Mouse (Mus musculus) Patski (cell line): Measurements from ENCODE around the gene Gsg1l. TPM values are rescaled to one million over a fixed set of nuclear protein-coding genes. Genes with fewer than 3 reads are reported as not detected.
A peak's percentile ranks its signal among the peaks of the same experiment; 100 is the strongest.

ENCODE experiments used
- ATAC-seq: fragments of 100-300 bp; one replicate; pipeline ENCODE4 v1.8.0; 2021
- CTCF ChIA-PET: fragments of 350-600 bp; sonication (Branson Sonifier 250); formaldehyde crosslinking; loops from one replicate; lab custom pipeline; 2022; ENCODE audit warnings: inconsistent platforms; lab: Charles Lee
- POLR2A ChIA-PET: fragments of 350-600 bp; sonication (Branson Sonifier 250); formaldehyde crosslinking; loops from one replicate; lab custom pipeline; 2022; ENCODE audit warnings: antibody characterized with exemption, inconsistent platforms; lab: Charles Lee
- DNase-seq: peaks from one replicate; pipeline ENCODE4 v3.0.0-alpha.2; 2011; ENCODE audit warnings: low read depth, low spot score
- H3K27me3 ChIP-seq: fragments of 371-371 bp; one replicate; pipeline ENCODE4 v1.5.1; 2021
- CTCF ChIP-seq: fragments of 100-300 bp; IDR thresholded peaks from one replicate; pipeline ENCODE4 v1.5.1; 2021
- in situ Hi-C: fragments of 300-500 bp; cut with MboI; formaldehyde crosslinking; loops from 3 replicates; pipeline ENCODE4 v1.11.1; 2018; ENCODE audit warnings: low pct_unique_long_range_greater_than_20kb, mixed read lengths
- polyA plus RNA-seq: library from polyadenylated mRNA; unstranded; gene quantifications from one replicate; pipeline ENCODE4 v1.2.3, GENCODE M21; 2021

The Gsg1l gene
- polyA plus RNA-seq, 1 experiment from 2014 or later, result not detected

DNA sequence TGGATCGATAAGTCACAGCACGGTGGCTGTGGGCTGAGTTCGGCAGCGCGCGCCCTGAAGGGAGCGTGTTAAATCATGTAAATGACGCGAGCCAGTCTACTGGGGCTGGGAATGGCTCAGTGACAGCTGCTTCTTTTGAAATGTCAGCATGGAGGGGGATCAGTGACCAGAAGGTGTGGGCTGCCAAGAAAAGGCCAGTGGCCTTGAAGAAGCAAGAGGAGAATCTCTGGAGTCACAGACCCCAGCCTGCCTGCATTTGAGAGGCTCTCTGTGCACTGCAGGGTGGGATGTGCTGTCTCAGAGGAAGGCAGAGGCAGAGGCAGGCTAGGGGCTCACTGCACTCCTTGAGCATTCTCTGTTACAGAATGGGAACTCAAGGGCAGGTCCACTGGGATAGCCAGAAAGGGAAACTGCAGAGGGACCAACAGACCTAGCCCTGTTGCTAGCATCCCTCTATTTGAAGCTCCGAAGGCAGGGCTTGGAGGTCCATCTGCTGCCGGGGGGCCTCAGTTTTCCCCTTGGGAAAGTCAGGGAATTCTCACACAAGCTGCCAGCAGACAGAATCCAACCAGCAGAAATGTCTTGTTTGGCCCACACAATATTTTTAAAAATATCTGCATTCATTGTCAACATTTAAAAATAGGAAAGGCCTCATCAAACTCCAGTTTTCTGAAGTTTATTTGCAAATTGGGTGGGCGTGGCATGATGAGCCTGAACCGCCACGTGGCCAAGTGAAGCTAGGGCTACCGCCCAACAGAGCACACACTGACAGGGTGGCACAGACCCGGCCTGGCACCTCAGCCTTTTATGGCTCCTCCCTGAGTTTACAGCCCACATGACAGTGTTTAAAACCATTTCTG is 115.6 kb downstream of the Gsg1l start:
- in situ Hi-C loops, result no loop called here
- POLR2A ChIA-PET, result no interaction called here
- TF ChIP-seq CTCF, result no peak
- CTCF ChIA-PET, result interaction anchor here (1.1 kb wide), 1 partner anchor 21 kb away, joined by 3 read pairs; no protein-coding TSS in a partner anchor
- DNase-seq, result no peak
- H3K27me3 ChIP-seq, result no peaks in the 10 kb centered on the region
- no peak for ATAC-seq

DNA sequence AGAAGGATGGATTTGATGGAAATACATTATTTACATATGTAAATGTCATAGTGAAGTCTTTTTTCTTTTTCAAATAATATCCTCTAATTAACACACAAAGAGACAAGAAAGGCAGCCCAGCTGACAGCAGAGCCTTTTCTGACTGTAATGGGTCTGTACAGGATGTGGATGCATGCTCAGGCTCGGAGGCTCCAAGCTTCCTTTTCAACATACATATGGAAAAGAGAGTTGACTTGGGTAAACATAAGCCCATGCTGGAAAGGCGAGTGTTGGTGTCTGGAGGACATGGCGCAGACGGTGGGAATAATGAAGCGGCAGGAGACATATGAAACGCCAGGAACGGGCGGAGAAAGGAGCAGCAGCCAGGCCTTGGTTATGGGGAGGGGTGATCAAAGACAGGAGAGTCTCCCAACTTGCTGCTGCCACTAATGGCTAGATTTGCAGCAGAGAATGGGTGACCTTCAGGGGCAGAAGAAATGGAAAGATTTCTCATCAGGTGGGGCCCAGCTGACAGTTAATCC is 118.1 kb downstream of the Gsg1l start:
- POLR2A ChIA-PET, result no interaction called here
- no peak for TF ChIP-seq CTCF
- DNase-seq (no peak), ATAC-seq (no peak)
- in situ Hi-C loops, result no loop called here
- CTCF ChIA-PET, result no interaction called here
- no peaks in the 10 kb centered on the region for H3K27me3 ChIP-seq

GRCm38 (mm10) chr7:125959294-125960048 is 122.7 kb downstream of the Gsg1l start:
- no peak for ATAC-seq
- ChIA-PET POLR2A (no interaction called here), CTCF (no interaction called here)
- no peaks in the 10 kb centered on the region for H3K27me3 ChIP-seq
- TF ChIP-seq CTCF, result no peak
- no peak for DNase-seq
- in situ Hi-C loops, result no loop called here

DNA sequence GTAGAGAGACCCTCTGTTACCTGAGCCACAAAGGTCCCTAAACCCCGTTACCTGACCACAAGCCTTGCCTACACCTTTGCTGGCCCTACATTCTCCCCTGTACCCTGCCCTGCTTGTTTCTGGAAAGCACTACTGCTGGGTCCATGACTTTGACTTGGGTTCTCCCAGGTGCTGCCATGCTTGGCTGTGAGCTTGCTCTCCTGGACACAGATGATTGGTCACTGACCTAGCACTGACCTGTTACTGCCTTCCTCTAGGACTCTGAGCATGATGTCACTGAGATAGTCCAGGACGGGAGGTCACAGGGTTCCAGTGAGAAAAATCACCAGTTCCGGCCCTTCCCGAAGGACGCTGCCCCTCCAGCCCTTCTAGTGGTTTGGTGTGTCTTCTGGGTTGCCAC is 123.4 kb downstream of the Gsg1l start:
- H3K27me3 ChIP-seq, result no peaks in the 10 kb centered on the region
- ChIA-PET POLR2A (no interaction called here), CTCF (no interaction called here)
- in situ Hi-C loops, result no loop called here
- no peak for DNase-seq
- TF ChIP-seq CTCF, result no peak
- ATAC-seq, result no peak

DNA sequence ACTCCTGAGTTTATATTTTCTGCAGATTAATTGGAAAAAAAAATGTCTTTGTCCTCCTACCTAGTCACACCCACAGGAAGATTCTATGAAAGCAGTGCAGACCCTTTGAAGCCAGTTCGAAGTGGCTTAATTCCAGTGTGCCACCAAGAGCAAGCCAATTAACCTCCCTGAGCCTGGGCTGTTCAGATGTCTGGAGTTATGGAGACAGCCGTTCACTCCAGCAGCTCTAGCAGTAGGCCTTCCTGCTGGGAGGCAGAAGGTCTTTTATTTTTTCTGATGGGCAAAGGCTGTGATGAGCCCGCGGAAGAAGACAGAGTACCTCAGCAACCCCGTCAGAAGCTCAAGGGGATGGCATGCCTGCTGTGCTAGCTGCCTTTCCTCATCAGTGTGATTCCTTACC is 127.2 kb downstream of the Gsg1l start:
- CTCF ChIA-PET, result no interaction called here
- in situ Hi-C loops, result no loop called here
- H3K27me3 ChIP-seq, result no peaks in the 10 kb centered on the region
- no peak for TF ChIP-seq CTCF
- no peak for ATAC-seq
- DNase-seq, result no peak
- POLR2A ChIA-PET, result no interaction called here

GRCm38 (mm10) chr7:125954356-125954878 is 127.8 kb downstream of the Gsg1l start:
- ATAC-seq (no peak), DNase-seq (no peak)
- TF ChIP-seq CTCF, result no peak
- in situ Hi-C loops, result no loop called here
- ChIA-PET CTCF (interaction anchor here (1.6 kb wide), 1 partner anchor 20 kb away, joined by 4 read pairs; no protein-coding TSS in a partner anchor), POLR2A (no interaction called here)
- no peaks in the 10 kb centered on the region for H3K27me3 ChIP-seq

- ATAC-seq (no peak), DNase-seq (no peak)
- CTCF ChIA-PET, result interaction anchor here (1.6 kb wide), 1 partner anchor 21 kb away, joined by 4 read pairs; no protein-coding TSS in a partner anchor
- H3K27me3 ChIP-seq, result no peaks in the 10 kb centered on the region
- no peak for TF ChIP-seq CTCF
- POLR2A ChIA-PET, result no interaction called here
- in situ Hi-C loops, result no loop called here
Measured at GRCm38 (mm10) chr7:125953844-125954243, 128.4 kb downstream of the Gsg1l start.

DNA sequence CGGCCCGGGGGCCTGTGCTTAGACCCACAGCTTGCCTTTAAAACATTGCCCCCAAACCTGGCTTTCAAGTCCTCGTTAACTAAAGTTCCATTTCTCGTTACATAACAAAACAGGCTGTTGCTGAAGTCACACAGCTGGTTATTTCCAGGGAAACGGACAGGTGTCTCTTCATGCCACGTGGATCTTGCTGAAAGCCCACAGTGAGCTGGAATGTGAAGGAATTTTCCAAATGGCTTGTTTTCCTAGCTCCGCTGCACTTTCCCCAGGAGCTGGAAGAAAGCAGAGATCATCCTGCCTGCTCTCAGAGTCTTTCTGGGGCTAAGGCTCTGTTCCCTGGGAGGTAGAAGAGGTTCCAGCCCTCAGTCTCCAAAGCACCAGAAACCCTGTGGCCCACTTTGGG is 130.3 kb downstream of the Gsg1l start:
- ATAC-seq (no peak), DNase-seq (no peak)
- ChIA-PET CTCF (interaction anchor here (0.7 kb wide), 1 partner anchor 30 kb away, joined by 3 read pairs; no protein-coding TSS in a partner anchor), POLR2A (interaction anchor here (0.8 kb wide), 1 partner anchor 104 kb away, joined by 3 read pairs; no protein-coding TSS in a partner anchor)
- in situ Hi-C loops, result no loop called here
- TF ChIP-seq CTCF, result no peak
- H3K27me3 ChIP-seq, result no peaks in the 10 kb centered on the region

- in situ Hi-C loops, result no loop called here
- TF ChIP-seq CTCF, result no peak
- H3K27me3 ChIP-seq, result no peaks in the 10 kb centered on the region
- no peak for DNase-seq
- ChIA-PET POLR2A (no interaction called here), CTCF (no interaction called here)
- ATAC-seq, result no peak
Measured at GRCm38 (mm10) chr7:125948973-125949372, 133.2 kb downstream of the Gsg1l start.

DNA sequence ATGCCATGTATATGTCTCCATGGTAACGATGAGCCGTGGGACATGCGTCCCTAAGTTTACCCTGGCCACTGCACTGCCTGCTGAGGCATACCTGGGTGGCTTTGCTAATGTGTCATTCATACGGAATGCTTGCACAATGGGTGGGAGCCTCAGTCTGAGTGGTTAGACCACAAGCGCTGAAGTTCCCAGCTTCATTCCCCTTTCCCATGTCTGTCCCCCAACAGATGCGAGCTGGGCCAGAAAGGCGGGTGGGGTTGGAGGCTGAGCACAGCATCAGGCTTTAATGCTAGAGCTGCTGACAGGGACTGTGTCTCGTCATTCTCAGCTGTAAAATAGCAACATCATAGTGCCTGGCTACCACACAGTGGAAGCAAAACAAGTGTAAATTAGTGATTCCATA is 136.3 kb downstream of the Gsg1l start:
- TF ChIP-seq CTCF, result no peak
- in situ Hi-C loops, result no loop called here
- CTCF ChIA-PET, result no interaction called here

More for the DNA sequence above, 136.3 kb downstream of the Gsg1l start:
- POLR2A ChIA-PET, result no interaction called here
- H3K27me3 ChIP-seq, result no peaks in the 10 kb centered on the region
- DNase-seq (peak; percentile 2), ATAC-seq (no peak)
